Mouse (Mus musculus): Measurements from ENCODE around the gene Piezo1. TPM values are rescaled to one million over a fixed set of nuclear protein-coding genes. Genes with fewer than 3 reads are reported as not detected.

Piezo1 gene
- polyA plus RNA-seq, 1 experiment = 9.1 TPM

- DNase-seq (ENCODE audit: extremely low spot score in 1 of 2, low spot score in 1 of 2) = no peak
Measured at GRCm38 (mm10) chr8:122547815-122548214, 3.3 kb downstream of the Piezo1 start.

DNA sequence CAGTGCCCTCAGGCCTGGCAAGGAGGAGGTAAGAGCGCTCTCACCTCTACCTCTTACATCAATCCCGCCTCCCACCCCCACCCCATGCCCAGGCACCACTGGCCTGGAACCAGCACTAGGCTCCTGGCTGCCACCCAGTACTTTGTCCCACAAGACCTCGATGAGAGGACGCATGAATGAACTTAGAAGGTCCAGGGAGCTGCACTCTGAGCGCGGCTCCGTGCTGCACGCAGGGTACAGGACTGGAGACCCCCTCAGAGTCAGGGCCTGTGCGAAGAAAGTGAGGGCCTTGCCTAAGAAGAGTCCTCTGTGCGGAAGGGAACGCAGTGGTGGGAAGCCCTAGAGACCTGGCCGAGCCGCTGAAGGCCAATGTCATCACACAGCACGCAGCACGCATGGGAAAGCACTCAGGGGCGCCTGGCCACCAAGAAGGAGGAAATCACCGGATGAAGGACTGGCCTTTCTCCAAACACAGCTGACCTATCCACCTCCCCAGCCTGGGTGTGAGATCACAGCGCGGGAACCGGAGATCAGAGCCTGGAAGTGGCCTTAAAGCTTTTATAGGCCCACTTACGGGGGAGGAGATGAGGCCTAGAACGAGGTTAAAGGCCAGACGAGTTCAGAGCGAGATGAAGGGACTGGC is 4.2 kb downstream of the Piezo1 start:
- no peak for DNase-seq (ENCODE audit: extremely low spot score in 1 of 2, low spot score in 1 of 2)

- DNase-seq (ENCODE audit: extremely low spot score in 1 of 2, low spot score in 1 of 2) = no peak
Measured at GRCm38 (mm10) chr8:122546066-122546755, 4.9 kb downstream of the Piezo1 start.

DNA sequence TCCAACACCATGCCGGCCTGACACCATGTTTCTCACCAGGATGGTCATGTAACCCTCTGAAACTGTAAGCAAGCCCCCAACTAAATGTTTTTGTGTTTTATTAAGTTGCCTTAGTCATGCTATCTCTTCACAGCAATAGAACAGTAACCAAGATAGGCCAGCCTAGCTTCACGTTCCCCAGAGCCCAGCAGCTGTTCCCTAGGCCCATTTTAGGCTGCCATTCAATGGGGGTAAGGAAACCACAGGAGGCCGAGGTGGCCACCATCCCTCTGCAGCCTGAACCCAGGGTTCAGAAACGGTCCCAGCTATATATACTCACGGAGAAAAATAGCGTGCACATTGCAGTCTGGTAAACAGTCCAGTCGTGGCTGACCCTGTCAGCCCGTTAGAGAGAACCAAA is 7.0 kb downstream of the Piezo1 start:
- no peak for DNase-seq (ENCODE audit: extremely low spot score in 1 of 2, low spot score in 1 of 2)

DNA sequence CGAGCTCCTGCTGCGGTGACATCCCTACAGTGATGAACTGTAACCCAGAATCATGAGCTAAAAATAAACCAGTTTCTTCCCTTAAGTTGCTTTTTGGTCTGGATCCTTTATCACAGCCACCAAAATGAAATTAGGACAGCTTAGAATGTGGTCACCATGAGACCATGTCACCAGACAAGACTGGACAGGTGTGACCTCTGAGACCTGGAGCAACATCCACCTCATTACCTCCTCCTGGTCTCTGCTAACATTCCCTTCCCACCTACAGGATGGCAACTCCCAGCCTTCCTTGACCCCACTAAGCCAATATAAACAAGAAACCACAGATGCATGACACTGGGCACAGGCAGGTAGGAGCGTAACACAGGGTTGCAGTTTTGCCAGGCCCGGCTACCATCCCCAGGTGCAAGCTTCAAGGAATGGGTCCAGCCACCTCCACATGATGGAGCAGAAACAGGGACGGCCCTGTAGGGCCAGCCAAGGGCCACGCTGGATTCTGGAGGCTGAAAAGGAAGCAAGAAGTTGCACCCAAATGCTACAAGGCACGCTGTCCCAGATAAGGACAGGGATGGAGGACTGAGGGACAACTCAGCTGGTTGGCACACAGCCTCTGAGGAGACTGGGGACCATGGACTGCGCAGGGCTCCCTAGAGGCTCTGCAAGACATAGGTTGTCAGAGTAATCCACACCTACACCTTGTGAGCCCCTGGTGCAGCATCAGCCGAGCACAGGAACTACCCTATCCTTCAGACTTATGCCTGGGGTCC is 12.6 kb downstream of the Piezo1 start:
- DNase-seq (ENCODE audit: extremely low spot score in 1 of 2, low spot score in 1 of 2) = no peak

- DNase-seq (ENCODE audit: extremely low spot score in 1 of 2, low spot score in 1 of 2) = no peak
Measured at GRCm38 (mm10) chr8:122537812-122538211, 13.3 kb downstream of the Piezo1 start.

- DNase-seq (ENCODE audit: extremely low spot score in 1 of 2, low spot score in 1 of 2) = peak in 1 of 2 experiments; percentile 28
Measured at GRCm38 (mm10) chr8:122537033-122537432, 14.1 kb downstream of the Piezo1 start.

DNA sequence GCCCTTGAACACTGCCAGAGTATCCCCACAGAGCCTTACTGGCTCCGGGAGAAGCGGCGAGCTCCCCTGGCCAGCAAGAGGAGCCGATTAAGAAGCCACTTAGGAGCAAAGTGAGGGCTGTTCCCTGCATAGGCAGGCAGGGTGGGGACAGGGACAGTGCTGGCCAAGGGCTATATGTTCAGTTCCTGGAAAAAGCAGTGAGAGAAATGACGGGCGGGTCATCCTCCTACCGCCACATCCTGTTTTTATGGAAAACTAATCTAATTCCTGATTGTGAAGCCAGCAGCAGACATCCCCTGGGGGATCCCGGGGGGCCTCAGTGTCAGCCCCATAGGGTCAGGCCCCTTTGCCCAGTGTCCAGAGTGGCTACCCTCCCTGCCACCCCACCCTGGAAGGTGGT is 19.8 kb downstream of the Piezo1 start:
- no peak for DNase-seq (ENCODE audit: extremely low spot score in 1 of 2, low spot score in 1 of 2)

GRCm38 (mm10) chr8:122529159-122529558 is 22.0 kb downstream of the Piezo1 start:
- no peak for DNase-seq (ENCODE audit: extremely low spot score in 1 of 2, low spot score in 1 of 2)

- no peak for DNase-seq (ENCODE audit: extremely low spot score in 1 of 2, low spot score in 1 of 2)
Measured at GRCm38 (mm10) chr8:122527937-122528336, 23.2 kb downstream of the Piezo1 start.

- DNase-seq (ENCODE audit: extremely low spot score in 1 of 2, low spot score in 1 of 2) = no peak
Measured at GRCm38 (mm10) chr8:122526526-122527170, 24.5 kb downstream of the Piezo1 start.

DNA sequence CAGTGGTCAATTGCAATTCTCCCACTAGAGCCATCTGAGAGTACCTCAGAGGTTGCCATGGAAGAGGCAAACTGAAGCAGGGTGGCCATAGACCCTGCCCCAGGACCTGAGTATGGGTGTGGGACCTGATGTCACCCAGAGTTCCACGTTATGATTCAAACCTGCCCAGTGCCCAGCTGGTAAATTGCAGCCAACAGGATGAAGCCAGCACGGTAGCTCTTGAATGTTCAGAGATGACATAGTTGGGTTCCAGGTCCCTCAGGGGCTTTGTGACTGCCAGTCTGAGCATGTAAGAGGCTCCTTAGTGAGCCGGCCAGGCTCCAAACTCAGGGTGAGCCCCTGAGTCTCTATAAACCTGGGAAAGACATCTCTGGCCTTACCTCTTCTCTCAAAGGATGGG is 25.0 kb downstream of the Piezo1 start:
- no peak for DNase-seq (ENCODE audit: extremely low spot score in 1 of 2, low spot score in 1 of 2)

DNA sequence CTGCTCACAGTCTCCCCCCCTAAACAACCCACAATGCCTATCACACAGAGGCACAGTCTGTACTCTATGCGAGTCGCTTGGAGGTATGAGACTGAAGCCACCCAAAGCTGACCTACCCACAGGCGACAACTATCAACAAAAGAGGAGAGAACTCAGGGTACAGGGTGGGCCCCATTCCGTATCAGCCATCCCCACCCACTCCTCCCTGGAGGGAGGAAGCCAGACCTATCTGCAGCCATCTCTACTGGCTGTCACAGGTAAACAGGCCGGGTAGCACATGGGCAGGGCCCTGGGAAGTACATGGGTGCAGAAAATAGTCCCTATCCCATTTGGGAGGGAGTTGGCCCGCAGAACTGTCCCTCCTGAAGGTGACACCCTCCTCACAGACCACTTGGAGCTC is 26.1 kb downstream of the Piezo1 start:
- DNase-seq (ENCODE audit: extremely low spot score in 1 of 2, low spot score in 1 of 2) = no peak

- DNase-seq (ENCODE audit: extremely low spot score in 1 of 2, low spot score in 1 of 2) = no peak
Measured at GRCm38 (mm10) chr8:122524506-122524905, 26.6 kb downstream of the Piezo1 start.

- DNase-seq (ENCODE audit: extremely low spot score in 1 of 2, low spot score in 1 of 2) = peak in 1 of 2 experiments; percentile 43
Measured at GRCm38 (mm10) chr8:122523652-122524360, 27.3 kb downstream of the Piezo1 start.

- no peak for DNase-seq (ENCODE audit: extremely low spot score in 1 of 2, low spot score in 1 of 2)
Measured at GRCm38 (mm10) chr8:122522796-122523651, 28.1 kb downstream of the Piezo1 start.

- no peak for DNase-seq (ENCODE audit: extremely low spot score in 1 of 2, low spot score in 1 of 2)
Measured at GRCm38 (mm10) chr8:122520611-122521010, 30.5 kb downstream of the Piezo1 start.

- DNase-seq (ENCODE audit: extremely low spot score in 1 of 2, low spot score in 1 of 2) = no peak
Measured at GRCm38 (mm10) chr8:122517541-122518190, 33.5 kb downstream of the Piezo1 start.

DNA sequence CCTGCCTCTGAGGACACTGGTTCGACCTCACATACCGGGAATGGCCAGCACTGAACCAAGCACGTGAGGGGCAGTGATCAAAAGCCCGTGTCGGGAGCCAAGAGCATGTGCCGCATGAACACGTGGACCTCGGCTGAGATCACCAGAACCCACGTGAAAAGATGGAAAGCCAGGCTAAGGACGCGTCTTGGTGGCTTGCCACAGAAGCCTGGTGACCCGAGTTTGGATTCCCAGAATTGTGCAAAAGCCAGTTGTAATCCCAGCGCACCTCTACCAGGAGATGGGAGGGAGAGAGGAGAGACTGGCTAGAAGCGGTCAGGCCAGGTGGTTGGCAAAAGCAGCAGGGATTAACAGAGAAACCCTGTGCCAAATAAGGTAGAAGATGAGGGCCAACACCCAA is 35.4 kb downstream of the Piezo1 start:
- DNase-seq (ENCODE audit: extremely low spot score in 1 of 2, low spot score in 1 of 2) = no peak
